Mouse (Mus musculus) megakaryocyte, embryonic 14.5 days (primary cell): ENCODE measurements around the gene Arhgap22. TPM values are rescaled to one million over a fixed set of nuclear protein-coding genes. Genes with fewer than 3 reads are reported as not detected.

ENCODE experiments used
- H3K27me3 ChIP-seq: replicated peaks from 2 replicates; pipeline ENCODE3; 2012; ENCODE audit warnings: inconsistent platforms
- H3K36me3 ChIP-seq: replicated peaks from 2 replicates; pipeline ENCODE3; 2012; ENCODE audit warnings: low read length, inconsistent platforms, mixed read lengths
- H3K4me1 ChIP-seq: 2 replicates; pipeline ENCODE4 v1.6.1; 2012; ENCODE audit warnings: inconsistent platforms
- H3K4me3 ChIP-seq: replicated peaks from 2 replicates; pipeline ENCODE3; 2012; ENCODE audit warnings: moderate library complexity, mild to moderate bottlenecking, inconsistent platforms
- H3K9me3 ChIP-seq: 2 replicates; pipeline ENCODE4 v1.6.1; 2012; ENCODE audit warnings: inconsistent platforms
- FLI1 ChIP-seq: IDR thresholded peaks from 2 replicates; pipeline ENCODE4 v1.6.1; 2012; ENCODE audit warnings: low read length, inconsistent platforms, mixed read lengths
- GATA1 ChIP-seq: IDR thresholded peaks from 3 replicates; pipeline ENCODE4 v1.6.1; 2012; ENCODE audit warnings: mixed read lengths, low read length, inconsistent platforms, borderline replicate concordance
- polyA plus RNA-seq: library from polyadenylated mRNA; stranded (reverse); fragments of >175 nt; gene quantifications from 2 replicates; pipeline ENCODE4 v1.2.3, GENCODE M21; 2012; ENCODE audit warnings: low replicate concordance; ENCODE audit not compliant: insufficient read depth

Gene Arhgap22
- polyA plus RNA-seq, 1 experiment: 6.5 TPM

GRCm38 (mm10) chr14:33300591-33300990, 86.8 kb downstream of the Arhgap22 start:
- no peaks in the 10 kb centered on the region for H3K36me3 ChIP-seq
- H3K9me3 ChIP-seq: no peaks in the 10 kb centered on the region
- H3K27me3 ChIP-seq: peaks cover 57% of the 10 kb centered on the region
- TF ChIP-seq GATA1 (no peak), FLI1 (no peak)
- no peak overlapping the region for H3K4me3 ChIP-seq
- H3K4me1 ChIP-seq: peaks cover 19% of the 10 kb centered on the region

GRCm38 (mm10) chr14:33303348-33303819, 89.6 kb downstream of the Arhgap22 start:
- Histone ChIP-seq H3K4me1 (peaks cover 15% of the 10 kb centered on the region), H3K27me3 (peaks cover 51% of the 10 kb centered on the region), H3K36me3 (no peaks in the 10 kb centered on the region), H3K9me3 (no peaks in the 10 kb centered on the region), H3K4me3 (no peak overlapping the region)
- TF ChIP-seq FLI1: no peak
- no peak for TF ChIP-seq GATA1

GRCm38 (mm10) chr14:33305645-33306281, 91.9 kb downstream of the Arhgap22 start:
- TF ChIP-seq GATA1: no peak
- TF ChIP-seq FLI1: no peak
- H3K36me3 ChIP-seq: no peaks in the 10 kb centered on the region

GRCm38 (mm10) chr14:33310719-33311118, 96.9 kb downstream of the Arhgap22 start:
- Histone ChIP-seq H3K9me3 (peaks cover 1% of the 10 kb centered on the region; the same call in 1 of the 2 replicates), H3K4me1 (peaks cover 24% of the 10 kb centered on the region), H3K27me3 (peaks cover 71% of the 10 kb centered on the region), H3K36me3 (no peaks in the 10 kb centered on the region), H3K4me3 (no peak overlapping the region)
- TF ChIP-seq GATA1: no peak
- TF ChIP-seq FLI1: no peak

More at GRCm38 (mm10) chr14:33305645-33306281, 91.9 kb downstream of the Arhgap22 start:
- H3K4me3 ChIP-seq: peak overlapping the region; percentile 50
- peaks cover 61% of the 10 kb centered on the region for H3K27me3 ChIP-seq
- peaks cover 26% of the 10 kb centered on the region for H3K4me1 ChIP-seq
- no peaks in the 10 kb centered on the region for H3K9me3 ChIP-seq

GRCm38 (mm10) chr14:33312309-33312708, 98.5 kb downstream of the Arhgap22 start:
- Histone ChIP-seq H3K9me3 (peaks cover 11% of the 10 kb centered on the region), H3K4me3 (no peak overlapping the region), H3K36me3 (no peaks in the 10 kb centered on the region), H3K27me3 (peaks cover 77% of the 10 kb centered on the region), H3K4me1 (peaks cover 22% of the 10 kb centered on the region)
- TF ChIP-seq FLI1 (no peak), GATA1 (no peak)

- peaks cover 11% of the 10 kb centered on the region for H3K9me3 ChIP-seq
- no peaks in the 10 kb centered on the region for H3K36me3 ChIP-seq
- no peak for TF ChIP-seq GATA1
- TF ChIP-seq FLI1: no peak
- H3K27me3 ChIP-seq: peaks cover 76% of the 10 kb centered on the region
- peaks cover 31% of the 10 kb centered on the region for H3K4me1 ChIP-seq
- peak overlapping the region; percentile 12 for H3K4me3 ChIP-seq
Observed at GRCm38 (mm10) chr14:33313624-33314023, 99.8 kb downstream of the Arhgap22 start.

- Histone ChIP-seq H3K4me1 (peaks cover 31% of the 10 kb centered on the region), H3K36me3 (no peaks in the 10 kb centered on the region), H3K4me3 (no peak overlapping the region), H3K27me3 (peaks cover 74% of the 10 kb centered on the region), H3K9me3 (peaks cover 11% of the 10 kb centered on the region)
- TF ChIP-seq GATA1: no peak
- TF ChIP-seq FLI1: no peak
Observed at GRCm38 (mm10) chr14:33314160-33314559, 100.3 kb downstream of the Arhgap22 start.

- H3K36me3 ChIP-seq: no peaks in the 10 kb centered on the region
- H3K9me3 ChIP-seq: peaks cover 11% of the 10 kb centered on the region
- TF ChIP-seq FLI1 (no peak), GATA1 (no peak)
- peaks cover 37% of the 10 kb centered on the region for H3K4me1 ChIP-seq
- no peak overlapping the region for H3K4me3 ChIP-seq
- peaks cover 74% of the 10 kb centered on the region for H3K27me3 ChIP-seq
Observed at GRCm38 (mm10) chr14:33315111-33315510, 101.3 kb downstream of the Arhgap22 start.

GRCm38 (mm10) chr14:33315771-33316170, 101.9 kb downstream of the Arhgap22 start:
- Histone ChIP-seq H3K27me3 (peaks cover 76% of the 10 kb centered on the region), H3K4me3 (no peak overlapping the region), H3K36me3 (no peaks in the 10 kb centered on the region), H3K9me3 (peaks cover 11% of the 10 kb centered on the region), H3K4me1 (peaks cover 34% of the 10 kb centered on the region)
- TF ChIP-seq FLI1: no peak
- no peak for TF ChIP-seq GATA1

- Histone ChIP-seq H3K4me3 (no peak overlapping the region), H3K9me3 (peaks cover 11% of the 10 kb centered on the region), H3K27me3 (peaks cover 78% of the 10 kb centered on the region)
Observed at GRCm38 (mm10) chr14:33317946-33318345, 104.1 kb downstream of the Arhgap22 start.

More at GRCm38 (mm10) chr14:33317946-33318345, 104.1 kb downstream of the Arhgap22 start:
- TF ChIP-seq FLI1: no peak
- no peak for TF ChIP-seq GATA1
- H3K4me1 ChIP-seq: peaks cover 30% of the 10 kb centered on the region
- H3K36me3 ChIP-seq: no peaks in the 10 kb centered on the region
